Mouse (Mus musculus) liver, embryonic 11.5 days (tissue): ENCODE data around the gene Aldh16a1. TPM values are rescaled to one million over a fixed set of nuclear protein-coding genes. Genes with fewer than 3 reads are reported as not detected.
A peak's percentile ranks its signal among the peaks of the same experiment; 100 is the strongest.

ENCODE experiments used
- ATAC-seq: fragments of 200-750 bp; cut with Nextera tagmentation; replicated peaks from 2 replicates; pipeline ENCODE4 v1.8.0; 2017; ENCODE audit warnings: moderate number of reproducible peaks, mild to moderate bottlenecking, moderate TSS enrichment, moderate library complexity; ENCODE audit not compliant: low FRiP score
- DNase-seq: peaks from one replicate; pipeline ENCODE4 v3.0.0-alpha.2; 2017; ENCODE audit warnings: low spot score
- H3K27ac ChIP-seq: fragments of 300-500 bp; sonication (generic); 2 replicates; pipeline ENCODE4 v1.5.1; 2014; ENCODE audit warnings: mild to moderate bottlenecking, low read depth, low read length, control low read depth
- H3K27me3 ChIP-seq: fragments of 300-500 bp; sonication (generic); replicated peaks from 2 replicates; pipeline ENCODE4 v1.6.1; 2014; ENCODE audit warnings: low read length, mixed read lengths; ENCODE audit not compliant: control insufficient read depth, insufficient read depth
- H3K36me3 ChIP-seq: fragments of 300-500 bp; sonication (generic); 2 replicates; pipeline ENCODE4 v1.6.1; 2014; ENCODE audit warnings: mild to moderate bottlenecking, low read length, moderate library complexity, mixed read lengths; ENCODE audit not compliant: control insufficient read depth, insufficient read depth
- H3K4me1 ChIP-seq: fragments of 300-500 bp; sonication (generic); replicated peaks from 2 replicates; pipeline ENCODE4 v1.6.1; 2014; ENCODE audit warnings: low read length, mixed read lengths; ENCODE audit not compliant: control insufficient read depth, insufficient read depth
- H3K4me2 ChIP-seq: fragments of 300-500 bp; sonication (generic); 2 replicates; pipeline ENCODE4 v1.6.1; 2014; ENCODE audit warnings: mild to moderate bottlenecking, control low read depth, moderate library complexity
- H3K4me3 ChIP-seq: fragments of 300-500 bp; sonication (generic); 2 replicates; pipeline ENCODE4 v1.5.1; 2014; ENCODE audit warnings: low read depth, low read length, control low read depth
- H3K9ac ChIP-seq: fragments of 300-500 bp; sonication (generic); 2 replicates; pipeline ENCODE4 v1.6.1; 2014; ENCODE audit warnings: low read depth, low read length, control low read depth
- H3K9me3 ChIP-seq: fragments of 300-500 bp; sonication (generic); 2 replicates; pipeline ENCODE4 v1.6.1; 2016; ENCODE audit warnings: low read length, inconsistent platforms, mixed read lengths; ENCODE audit not compliant: control insufficient read depth
- WGBS: fragments of 180-500 bp; shearing (Covaris S2); extraction: QIAGEN DNeasy Blood & Tissue Kit; methylation state at CpG from one replicate; pipeline ENCODE4 v1.1.7; 2014; 5-methylcytosine and 5-hydroxymethylcytosine counted together
- polyA plus RNA-seq: library from polyadenylated mRNA; unstranded; fragments of >200 nt; fragmentation: Nextera tagmentation; extraction: Ambion mirVana; gene quantifications from 2 replicates; pipeline ENCODE4 v1.2.1, GENCODE M21; 2014

Gene Aldh16a1
- polyA plus RNA-seq, 1 experiment from 2014 or later = 60.6 TPM

- WGBS = 13% methylated on average over 12 of the region's 12 CpGs
- peak overlapping the region; percentile 100 for H3K27ac ChIP-seq
- DNase-seq (no peak), ATAC-seq (no peak)
- peaks cover 56% of the 10 kb centered on the region for H3K36me3 ChIP-seq
- H3K4me1 ChIP-seq = peaks cover 45% of the 10 kb centered on the region
- peak overlapping the region; percentile 93 for H3K4me3 ChIP-seq
- H3K9ac ChIP-seq = peak overlapping the region; percentile 98
- H3K4me2 ChIP-seq = peak overlapping the region; percentile 87
- no peaks in the 10 kb centered on the region for H3K27me3 ChIP-seq
- H3K9me3 ChIP-seq = no peaks in the 10 kb centered on the region
Observed at GRCm38 (mm10) chr7:45123186-45123570, 31.2 kb downstream of the Aldh16a1 start.

- Histone ChIP-seq H3K4me2 (peak overlapping the region; percentile 87), H3K4me1 (peaks cover 49% of the 10 kb centered on the region), H3K9ac (peak overlapping the region; percentile 98), H3K27me3 (no peaks in the 10 kb centered on the region), H3K9me3 (no peaks in the 10 kb centered on the region), H3K4me3 (peak overlapping the region; percentile 93), H3K27ac (peak overlapping the region; percentile 100), H3K36me3 (peaks cover 56% of the 10 kb centered on the region)
- ATAC-seq (no peak), DNase-seq (no peak)
- 68% methylated on average over 15 of the region's 15 CpGs for WGBS
Observed at GRCm38 (mm10) chr7:45122561-45123185, 31.7 kb downstream of the Aldh16a1 start.

GRCm38 (mm10) chr7:45121966-45122365, 32.4 kb downstream of the Aldh16a1 start:
- Histone ChIP-seq H3K4me1 (peaks cover 47% of the 10 kb centered on the region), H3K4me3 (peak overlapping the region; percentile 93), H3K27me3 (no peaks in the 10 kb centered on the region), H3K4me2 (peak overlapping the region; percentile 87), H3K9ac (0 out of 2 replicates have a peak overlapping the region, but pooled peaks have one; percentile 98), H3K36me3 (peaks cover 50% of the 10 kb centered on the region), H3K27ac (peak overlapping the region; percentile 100), H3K9me3 (no peaks in the 10 kb centered on the region)
- DNase-seq (no peak), ATAC-seq (no peak)

GRCm38 (mm10) chr7:45121404-45121803, 33.0 kb downstream of the Aldh16a1 start:
- Histone ChIP-seq H3K4me2 (peak overlapping the region; percentile 87), H3K9ac (peak overlapping the region; percentile 35; the same call in 1 of the 2 replicates), H3K4me3 (no peak overlapping the region; the same call in 1 of the 2 replicates), H3K4me1 (peaks cover 41% of the 10 kb centered on the region), H3K27ac (peak overlapping the region; percentile 100), H3K9me3 (no peaks in the 10 kb centered on the region), H3K36me3 (peaks cover 44% of the 10 kb centered on the region), H3K27me3 (no peaks in the 10 kb centered on the region)
- 56% methylated on average over 8 of the region's 8 CpGs for WGBS
- ATAC-seq (no peak), DNase-seq (no peak)

GRCm38 (mm10) chr7:45119780-45120709, 34.3 kb downstream of the Aldh16a1 start:
- H3K9ac ChIP-seq = no peak overlapping the region
- H3K27ac ChIP-seq = peak overlapping the region; percentile 16; the same call in 1 of the 2 replicates
- peaks cover 31% of the 10 kb centered on the region for H3K36me3 ChIP-seq
- no peaks in the 10 kb centered on the region for H3K27me3 ChIP-seq
- H3K4me1 ChIP-seq = peaks cover 34% of the 10 kb centered on the region
- WGBS = 72% methylated on average over 5 of the region's 5 CpGs
- H3K4me2 ChIP-seq = no peak overlapping the region
- DNase-seq = no peak
- H3K9me3 ChIP-seq = no peaks in the 10 kb centered on the region
- no peak overlapping the region for H3K4me3 ChIP-seq
- ATAC-seq = no peak

- Histone ChIP-seq H3K4me3 (no peak overlapping the region), H3K4me1 (peaks cover 37% of the 10 kb centered on the region), H3K9ac (no peak overlapping the region), H3K9me3 (no peaks in the 10 kb centered on the region), H3K27me3 (no peaks in the 10 kb centered on the region), H3K36me3 (peaks cover 31% of the 10 kb centered on the region), H3K4me2 (no peak overlapping the region), H3K27ac (0 out of 2 replicates have a peak overlapping the region, but pooled peaks have one; percentile 15)
- 77% methylated on average over 6 of the region's 6 CpGs for WGBS
- no peak for DNase-seq
- no peak for ATAC-seq
Observed at GRCm38 (mm10) chr7:45118336-45118735, 36.0 kb downstream of the Aldh16a1 start.

GRCm38 (mm10) chr7:45117566-45117965, 36.8 kb downstream of the Aldh16a1 start:
- no peaks in the 10 kb centered on the region for H3K27me3 ChIP-seq
- peaks cover 24% of the 10 kb centered on the region for H3K36me3 ChIP-seq
- ATAC-seq (no peak), DNase-seq (no peak)
- no peaks in the 10 kb centered on the region for H3K9me3 ChIP-seq
- H3K4me3 ChIP-seq = no peak overlapping the region
- 68% methylated on average over 8 of the region's 8 CpGs for WGBS
- peaks cover 36% of the 10 kb centered on the region for H3K4me1 ChIP-seq
- H3K27ac ChIP-seq = no peak overlapping the region
- no peak overlapping the region for H3K4me2 ChIP-seq
- H3K9ac ChIP-seq = no peak overlapping the region

GRCm38 (mm10) chr7:45113476-45113875, 40.9 kb downstream of the Aldh16a1 start:
- H3K9ac ChIP-seq = no peak overlapping the region
- no peak for DNase-seq
- no peaks in the 10 kb centered on the region for H3K36me3 ChIP-seq
- H3K9me3 ChIP-seq = no peaks in the 10 kb centered on the region
- no peaks in the 10 kb centered on the region for H3K27me3 ChIP-seq
- H3K4me1 ChIP-seq = peaks cover 25% of the 10 kb centered on the region
- no peak for ATAC-seq
- H3K27ac ChIP-seq = no peak overlapping the region
- no peak overlapping the region for H3K4me2 ChIP-seq
- no peak overlapping the region for H3K4me3 ChIP-seq
- WGBS = 40% methylated on average over 2 of the region's 2 CpGs
